Mouse (Mus musculus) kidney, adult 2 months (tissue): ENCODE measurements around the gene Zfpm1.

Source experiments
- CTCF ChIP-seq: fragments of 200-500 bp; conservative IDR thresholded peaks from 2 replicates; pipeline ENCODE4 v1.5.1; 2011; ENCODE audit warnings: low read depth, mild to moderate bottlenecking, control low read depth, low read length, moderate library complexity, mixed read lengths; ENCODE audit not compliant: insufficient read depth, insufficient read length
- POLR2A ChIP-seq: fragments of 200-500 bp; IDR thresholded peaks from one replicate; pipeline ENCODE4 v1.6.1; 2011; ENCODE audit warnings: low read depth, low read length, control low read depth

- TF ChIP-seq CTCF (no peak), POLR2A (no peak)
Measured at GRCm38 (mm10) chr8:122350309-122351089, 68.6 kb downstream of the Zfpm1 start.
